Mouse (Mus musculus) testis, postnatal 14 days (tissue): ENCODE results near the gene Zfp174.
A peak's percentile ranks its signal among the peaks of the same experiment; 100 is the strongest.
"Not testable (repeated sequence)": the region's sequence is repeated elsewhere in the genome, so short reads cannot be mapped to it uniquely, and the experiment has no call there.

Experiments
- DNase-seq: peaks from one replicate; pipeline ENCODE4 v3.0.0; 2021; ENCODE audit warnings: low spot score

Zfp174 gene

DNA sequence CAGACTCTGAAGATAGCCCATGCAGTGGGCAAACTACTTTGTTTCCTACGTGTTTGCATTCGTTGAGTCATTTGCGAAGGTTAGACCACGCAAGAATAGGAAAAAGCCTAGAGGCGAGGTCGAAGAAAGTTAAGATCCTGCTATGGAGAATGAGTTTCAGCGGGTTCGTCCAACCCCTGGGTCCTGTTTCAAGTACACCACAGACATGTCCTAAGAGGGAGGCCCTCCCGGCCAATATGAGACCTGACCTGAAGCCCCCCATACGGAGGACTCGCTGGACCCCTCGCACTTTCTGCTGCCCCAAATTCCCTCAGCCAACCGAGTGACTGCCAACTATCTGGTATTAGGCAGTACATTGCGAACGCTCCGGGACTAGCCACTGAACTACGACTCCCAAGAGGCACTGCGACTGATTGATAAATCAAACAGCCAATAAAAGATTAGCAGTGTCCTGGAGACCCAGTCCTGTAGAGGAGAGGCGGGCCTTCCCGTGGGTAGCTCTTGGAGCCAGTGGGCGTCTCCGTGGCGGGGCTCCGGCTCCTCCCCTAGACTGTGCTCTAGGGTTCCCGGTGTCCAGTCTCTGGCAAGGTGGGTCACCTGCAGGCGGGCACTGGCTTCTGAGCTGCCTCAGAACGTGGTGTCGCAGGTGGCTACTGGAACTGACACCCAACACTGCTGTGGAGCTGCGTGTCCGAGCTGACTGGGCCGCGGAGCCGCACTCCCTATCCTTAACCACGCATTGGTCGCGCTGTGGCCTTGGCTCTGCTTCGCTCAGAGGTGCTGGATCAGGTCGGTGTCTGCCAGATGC is at the start of gene Zfp174:
Zfp174 (plus strand) TSS at position 558 of the 808 bp plus-strand sequence.
- DNase-seq = peak; percentile 96

DNA sequence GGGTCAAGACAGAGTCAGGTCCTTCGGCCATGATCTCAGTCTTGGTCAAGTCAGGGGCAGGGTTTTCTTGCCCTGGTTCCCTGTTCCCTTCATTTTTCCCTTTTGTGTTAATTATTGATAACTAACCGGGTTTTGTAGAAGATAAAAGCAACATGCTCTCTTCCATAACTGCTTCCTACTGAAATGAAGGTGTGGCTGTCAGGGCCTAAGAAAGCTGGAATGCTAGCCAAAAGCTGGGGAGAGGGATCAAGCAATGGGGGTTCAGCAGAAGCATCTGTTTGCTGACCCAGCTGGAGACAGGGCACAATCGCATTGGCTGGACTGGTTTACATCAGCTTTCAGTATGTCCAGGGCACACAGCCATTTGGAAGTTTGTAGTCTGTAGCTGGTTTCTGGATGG is 38.9 kb upstream of the Zfp174 start:
- DNase-seq = no peak

DNA sequence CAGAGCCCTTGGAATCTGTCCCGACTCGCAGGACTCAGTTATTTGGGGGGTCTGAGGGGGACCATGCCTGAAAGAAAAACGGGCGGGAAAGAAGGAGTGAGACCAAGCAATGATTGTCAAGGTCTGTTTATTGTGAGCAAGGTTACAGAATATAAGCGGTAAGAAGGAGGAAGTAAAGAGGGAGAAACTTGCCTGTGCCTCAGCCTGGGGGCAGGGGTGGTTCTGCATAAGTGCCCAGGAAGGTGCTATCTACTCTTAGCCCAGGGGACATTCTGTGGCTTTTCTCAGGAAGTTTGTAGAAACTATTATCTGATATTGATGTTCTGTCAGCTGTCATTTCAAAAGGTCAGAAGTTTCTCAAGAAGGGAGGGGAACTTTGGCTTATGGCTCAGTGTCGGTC is 32.4 kb upstream of the Zfp174 start:
- DNase-seq = not testable (repeated sequence)

DNA sequence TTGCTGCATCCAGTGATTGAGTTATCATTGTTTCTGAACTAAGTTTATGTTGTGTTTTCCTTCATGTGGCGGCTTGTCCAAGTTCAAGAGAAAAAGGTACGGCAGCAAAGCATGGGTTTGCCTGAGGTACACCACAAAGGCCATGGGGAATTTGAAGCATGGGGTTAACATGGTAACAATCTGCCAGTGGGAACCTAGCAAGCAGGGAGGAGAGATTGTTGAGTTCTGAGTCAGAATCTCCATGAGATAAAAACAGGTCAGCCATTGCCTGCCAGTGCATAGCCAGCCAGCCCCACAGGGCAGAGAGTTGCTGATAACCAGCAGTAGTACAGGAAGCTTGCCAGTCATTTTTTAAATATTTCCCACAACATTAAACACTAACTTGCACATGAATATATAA is 26.9 kb upstream of the Zfp174 start:
- DNase-seq = no peak

DNA sequence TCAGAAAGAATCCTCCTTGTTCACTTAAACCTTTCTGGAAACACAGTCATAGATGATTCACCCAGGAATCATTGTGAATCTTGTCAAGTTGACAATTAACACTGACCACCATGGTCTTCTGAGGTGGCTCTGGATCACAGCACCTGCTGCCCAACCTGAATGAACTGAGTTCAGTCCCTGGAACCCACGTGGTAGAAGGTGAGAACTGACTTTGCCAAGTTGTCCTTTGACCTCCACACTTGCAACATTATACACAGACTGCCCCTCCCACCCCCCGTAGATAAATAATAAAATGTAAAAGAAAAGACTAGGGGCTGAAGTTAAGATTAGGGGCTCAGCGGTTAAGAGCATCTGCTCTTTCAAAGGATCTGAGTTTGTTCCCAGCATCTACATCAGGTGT is 19.0 kb upstream of the Zfp174 start:
- DNase-seq = no peak

DNA sequence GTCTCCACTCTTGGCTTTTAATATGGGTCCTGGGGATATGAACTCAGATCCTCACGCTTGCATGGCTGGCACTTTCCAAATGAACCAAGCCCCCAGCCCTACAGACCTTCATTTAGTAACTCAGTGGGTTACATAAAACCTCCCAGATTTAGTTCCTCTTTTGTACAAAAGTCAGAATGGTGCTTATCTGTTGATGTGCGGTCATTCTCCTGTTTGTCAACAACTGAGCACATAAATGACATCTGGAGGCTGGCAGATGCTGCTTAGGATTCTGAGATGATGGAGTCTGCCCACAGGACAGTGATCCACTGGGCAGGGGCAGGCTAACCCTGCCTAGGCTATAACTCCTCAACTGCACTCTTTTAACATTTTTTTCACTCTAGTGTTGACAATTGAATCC is 17.3 kb upstream of the Zfp174 start:
- no peak for DNase-seq

DNA sequence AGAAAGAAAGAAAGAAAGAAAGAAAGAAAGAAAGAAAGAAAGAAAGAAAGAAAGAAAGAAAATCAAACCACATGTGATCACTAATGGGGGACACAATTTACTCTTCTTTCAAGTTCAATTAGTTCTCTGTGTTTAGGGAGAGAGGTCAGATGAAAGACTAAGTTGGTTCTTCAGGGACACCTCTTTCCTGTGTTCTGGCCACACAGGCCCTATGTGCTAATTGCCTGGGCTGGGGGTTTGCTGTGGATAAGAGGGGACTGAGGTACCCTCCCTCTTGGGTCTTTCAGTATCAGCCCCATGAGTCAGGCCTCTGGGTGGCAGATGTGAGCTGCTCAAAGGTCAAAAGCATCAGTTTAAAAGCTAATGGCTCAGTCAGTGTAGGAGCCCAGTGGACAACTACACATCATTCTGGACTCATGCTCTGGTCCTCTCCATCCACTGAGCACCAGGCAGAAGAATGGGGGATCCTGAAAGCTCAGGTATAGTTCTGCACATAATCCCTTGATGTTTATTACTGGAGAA is 16.4 kb upstream of the Zfp174 start, which contains the start of gene Olfr15:
Olfr15 (plus strand) TSS at position 291 of the 522 bp plus-strand sequence.
- no peak for DNase-seq

DNA sequence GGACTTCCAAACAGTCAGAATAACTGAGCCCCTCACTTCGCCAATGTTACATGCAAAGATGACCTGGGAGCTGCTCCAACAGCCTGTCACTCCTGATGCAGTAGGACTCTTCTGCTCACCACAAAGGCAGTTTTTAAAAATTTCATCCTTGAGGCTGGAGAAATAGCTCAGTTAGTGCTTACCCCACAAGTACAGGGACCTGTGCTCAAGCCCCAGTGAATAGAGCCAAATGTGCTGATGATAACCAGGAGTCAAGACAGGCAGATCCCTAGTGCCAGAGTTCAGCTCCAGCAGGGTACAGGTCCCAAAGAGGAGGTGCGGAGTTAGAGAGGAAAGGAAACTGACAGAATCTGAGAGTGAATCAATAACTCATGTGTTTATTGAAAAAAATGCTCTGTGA is 11.6 kb upstream of the Zfp174 start:
- no peak for DNase-seq

DNA sequence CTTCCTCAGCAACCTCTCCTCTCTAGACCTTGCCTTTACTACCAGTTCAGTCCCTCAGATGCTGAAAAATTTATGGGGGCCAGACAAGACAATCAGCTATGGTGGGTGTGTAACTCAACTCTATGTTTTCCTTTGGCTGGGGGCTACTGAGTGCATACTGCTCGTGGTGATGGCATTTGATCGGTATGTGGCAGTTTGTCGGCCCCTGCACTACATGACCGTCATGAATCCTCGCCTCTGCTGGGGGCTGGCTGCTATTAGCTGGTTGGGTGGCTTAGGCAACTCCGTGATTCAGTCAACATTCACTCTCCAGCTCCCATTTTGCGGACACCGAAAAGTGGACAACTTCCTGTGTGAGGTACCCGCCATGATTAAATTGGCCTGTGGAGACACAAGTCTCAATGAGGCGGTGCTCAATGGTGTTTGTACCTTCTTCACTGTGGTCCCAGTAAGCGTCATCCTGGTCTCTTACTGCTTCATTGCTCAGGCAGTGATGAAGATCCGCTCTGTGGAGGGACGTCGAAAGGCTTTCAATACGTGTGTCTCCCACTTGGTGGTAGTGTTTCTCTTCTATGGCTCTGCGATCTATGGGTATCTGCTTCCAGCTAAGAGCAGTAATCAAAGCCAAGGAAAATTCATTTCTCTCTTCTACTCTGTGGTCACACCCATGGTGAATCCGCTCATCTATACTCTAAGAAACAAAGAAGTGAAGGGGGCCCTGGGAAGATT is 7.7 kb upstream of the Zfp174 start:
- no peak for DNase-seq

DNA sequence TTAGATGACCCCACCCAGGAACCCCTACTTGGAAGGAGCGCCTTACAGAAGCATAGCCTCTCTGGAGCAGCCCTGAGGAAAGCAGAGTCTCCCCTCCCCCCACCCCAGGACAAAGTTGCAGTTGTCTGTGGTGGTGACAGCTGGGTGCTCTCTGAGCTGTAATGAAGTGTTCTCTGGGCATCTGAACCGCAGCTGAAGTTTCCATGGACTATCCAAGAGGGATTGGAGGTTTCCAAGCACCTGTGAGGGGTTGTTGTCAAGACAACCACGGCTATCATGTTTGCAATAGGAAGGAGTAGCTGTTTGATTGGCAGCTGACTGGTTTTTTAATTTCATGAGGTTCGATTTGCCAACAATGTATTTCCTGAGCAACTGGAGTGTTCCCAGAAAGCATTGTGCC is 4.1 kb upstream of the Zfp174 start:
- DNase-seq = peak; percentile 36

DNA sequence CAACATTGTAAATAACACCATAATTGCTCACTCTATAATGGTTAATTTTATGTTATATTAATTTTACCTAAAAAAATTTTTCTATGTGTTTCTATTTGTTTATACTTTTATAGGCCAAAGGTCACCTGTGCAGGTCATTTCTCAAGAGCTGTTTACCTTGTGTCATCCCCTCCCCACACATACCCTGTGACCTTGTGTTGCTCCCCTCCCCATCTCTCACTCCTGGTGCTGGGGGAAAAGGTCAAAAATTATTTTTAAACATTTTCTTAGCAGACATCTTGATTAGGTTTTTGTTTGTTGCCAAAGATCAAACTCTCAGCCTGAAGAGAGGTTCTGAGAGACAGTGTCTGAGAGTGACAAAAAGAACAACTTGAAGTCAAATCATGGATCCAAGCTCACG is 3.3 kb upstream of the Zfp174 start:
- no peak for DNase-seq

DNA sequence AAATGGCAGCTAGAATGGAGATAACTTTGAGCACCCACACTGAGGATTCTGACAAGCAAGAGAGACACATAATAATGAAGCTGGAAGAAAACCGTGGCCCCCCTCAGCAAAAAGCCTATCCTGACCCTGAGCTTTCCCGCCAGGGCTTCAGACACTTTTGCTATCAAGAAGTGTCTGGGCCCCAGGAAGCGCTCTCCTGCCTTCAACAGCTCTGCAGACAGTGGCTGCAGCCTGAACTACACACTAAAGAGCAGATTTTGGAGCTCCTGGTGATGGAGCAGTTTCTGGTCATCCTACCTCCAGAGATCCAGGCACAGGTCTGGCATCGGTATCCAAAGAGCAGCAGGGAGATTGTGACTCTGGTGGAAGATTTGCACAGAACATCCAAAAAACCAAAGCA is 803 bp downstream of the Zfp174 start:
- DNase-seq = no peak

DNA sequence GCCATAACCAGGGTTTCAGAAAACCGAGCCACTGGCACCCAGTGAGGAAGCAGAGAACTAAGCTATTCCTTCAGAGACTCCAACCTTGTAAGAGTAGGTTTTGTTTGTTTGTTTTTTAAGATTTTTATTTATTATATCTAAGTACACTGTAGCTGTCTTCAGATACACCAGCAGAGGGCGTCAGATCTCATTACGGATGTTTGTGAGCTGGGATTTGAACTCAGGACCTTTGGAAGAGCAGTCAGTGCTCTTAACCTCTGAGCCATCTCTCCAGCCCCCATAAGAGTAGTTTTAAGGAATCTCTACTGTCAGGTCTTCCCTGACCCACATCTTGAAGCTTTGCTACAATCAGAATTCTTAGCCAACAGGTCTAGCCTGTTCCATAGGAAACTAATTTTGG is 1.3 kb downstream of the Zfp174 start:
- no peak for DNase-seq

DNA sequence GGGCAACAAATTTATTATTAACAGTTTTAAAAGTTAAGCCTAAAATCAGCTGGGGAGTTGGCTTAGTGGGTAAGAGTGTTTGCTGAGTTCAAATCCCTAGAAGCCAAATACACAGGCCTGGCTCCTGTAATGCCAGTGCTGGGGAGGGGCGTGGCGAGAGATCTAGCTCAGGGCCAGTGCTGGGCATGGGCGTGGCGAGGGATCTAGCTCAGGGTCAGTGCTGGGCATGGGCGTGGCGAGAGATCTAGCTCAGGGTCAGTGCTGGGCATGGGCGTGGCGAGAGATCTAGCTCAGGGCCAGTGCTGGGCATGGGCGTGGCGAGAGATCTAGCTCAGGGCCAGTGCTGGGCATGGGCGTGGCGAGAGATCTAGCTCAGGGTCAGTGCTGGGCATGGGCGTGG is 4.2 kb downstream of the Zfp174 start:
- DNase-seq = not testable (repeated sequence)

DNA sequence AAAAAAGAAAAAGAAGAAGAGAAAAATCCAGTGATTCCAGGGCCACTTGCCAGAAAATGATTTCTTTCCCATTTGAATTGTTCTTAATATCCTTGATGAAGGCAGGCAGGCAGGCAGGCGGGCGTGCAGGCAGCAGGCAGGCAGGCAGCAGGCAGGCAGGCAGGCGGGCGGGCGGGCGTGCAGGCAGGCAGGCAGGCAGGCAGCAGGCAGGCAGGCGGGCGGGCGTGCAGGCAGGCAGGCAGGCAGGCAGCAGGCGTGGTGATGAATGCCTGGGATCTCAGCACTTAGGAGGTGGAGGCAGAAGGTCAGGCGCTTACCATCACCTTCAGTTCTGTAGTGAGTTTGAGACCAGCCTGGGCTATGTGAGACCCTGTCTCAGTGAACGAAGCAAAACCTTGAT is 5.5 kb downstream of the Zfp174 start:
- DNase-seq = no peak

DNA sequence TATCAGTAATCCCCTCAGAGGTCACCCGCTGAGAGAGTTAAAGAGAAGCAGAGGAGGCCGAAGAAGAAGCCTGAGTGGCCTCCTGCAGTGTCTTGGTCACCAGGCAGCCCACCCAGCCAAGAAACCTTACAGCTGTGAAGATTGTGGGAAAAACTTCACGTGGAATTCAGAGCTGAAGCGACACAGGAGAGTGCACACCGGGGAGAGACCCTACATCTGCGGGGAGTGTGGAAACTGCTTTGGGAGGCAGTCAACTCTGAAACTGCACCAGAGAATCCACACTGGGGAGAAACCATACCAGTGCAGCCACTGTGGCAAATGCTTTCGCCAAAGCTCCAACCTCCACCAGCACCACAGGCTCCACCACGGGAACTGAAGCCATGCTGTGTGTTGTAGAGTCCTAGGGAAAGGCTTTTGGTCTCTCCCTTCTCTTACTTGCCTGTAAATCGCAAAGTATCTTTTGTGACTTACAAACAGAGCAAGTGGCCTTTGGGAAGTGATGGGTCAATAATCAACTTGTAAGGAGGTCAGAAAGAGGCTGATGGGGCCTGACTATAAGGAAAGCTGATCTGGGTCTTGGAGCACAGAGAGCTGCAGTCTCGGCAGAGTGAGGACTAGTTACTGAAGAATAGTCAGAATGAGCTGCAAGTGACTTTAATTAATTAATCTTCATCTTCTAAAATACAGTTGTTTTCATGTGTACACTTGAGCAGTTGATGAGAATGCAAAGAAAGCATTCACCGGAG is 7.5 kb downstream of the Zfp174 start:
- DNase-seq = no peak

DNA sequence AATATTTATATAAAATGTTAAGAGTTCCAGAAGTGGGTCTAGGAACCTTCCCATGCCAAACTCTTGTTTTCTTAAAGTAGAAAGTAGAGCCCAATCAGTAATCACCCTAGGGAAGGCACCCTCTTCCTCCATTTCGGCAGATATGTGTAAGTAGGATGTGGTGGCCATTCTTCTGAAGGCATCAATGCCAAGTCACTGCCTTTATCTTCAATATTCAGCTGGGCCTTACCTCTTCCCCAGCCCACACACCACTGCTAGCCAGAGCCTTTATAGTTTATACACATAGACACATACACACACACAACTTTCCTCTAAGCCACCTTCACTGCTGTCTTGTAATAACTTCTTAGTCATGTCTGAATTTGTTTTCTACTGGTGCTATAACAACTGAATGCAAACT is 8.7 kb downstream of the Zfp174 start:
- no peak for DNase-seq

DNA sequence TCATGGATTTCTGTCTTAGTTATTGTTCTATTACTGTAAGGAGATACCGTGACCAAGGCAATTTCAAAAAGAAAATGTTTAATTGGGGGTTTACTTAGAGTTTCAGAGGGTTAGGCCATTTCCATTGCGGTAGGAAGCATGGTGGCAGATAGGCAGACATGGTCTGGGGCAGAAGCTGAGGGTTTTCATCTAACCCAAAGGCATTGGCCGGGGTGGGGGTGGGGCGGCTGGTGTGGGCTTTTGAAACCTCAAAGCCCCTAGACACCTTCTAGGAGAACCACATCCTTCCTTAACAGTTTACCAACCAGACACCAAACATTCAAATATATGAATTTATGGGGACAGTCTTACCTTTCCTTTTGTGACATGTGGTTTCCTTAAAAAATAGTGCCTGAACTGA is 12.2 kb downstream of the Zfp174 start:
- DNase-seq = no peak

DNA sequence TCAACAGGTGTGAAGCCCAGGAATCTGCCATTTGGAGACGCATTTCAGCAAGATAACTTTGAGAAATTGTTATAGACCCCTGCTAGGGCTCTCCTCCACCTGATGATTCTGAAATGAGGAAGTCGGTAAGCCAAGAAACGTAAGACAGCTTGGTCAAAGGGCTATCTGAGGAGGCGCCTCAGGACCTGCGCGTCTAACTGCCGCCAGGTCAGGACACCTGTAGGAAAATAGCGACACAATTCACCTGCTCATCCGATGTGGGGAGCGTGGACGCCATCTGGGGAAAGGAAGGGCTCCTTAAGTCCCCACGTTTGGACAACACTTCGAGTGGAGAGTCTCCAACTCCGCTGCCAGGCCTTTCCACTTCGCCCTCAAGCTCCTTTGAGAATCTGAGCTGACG is 24.7 kb downstream of the Zfp174 start:
- DNase-seq = no peak

DNA sequence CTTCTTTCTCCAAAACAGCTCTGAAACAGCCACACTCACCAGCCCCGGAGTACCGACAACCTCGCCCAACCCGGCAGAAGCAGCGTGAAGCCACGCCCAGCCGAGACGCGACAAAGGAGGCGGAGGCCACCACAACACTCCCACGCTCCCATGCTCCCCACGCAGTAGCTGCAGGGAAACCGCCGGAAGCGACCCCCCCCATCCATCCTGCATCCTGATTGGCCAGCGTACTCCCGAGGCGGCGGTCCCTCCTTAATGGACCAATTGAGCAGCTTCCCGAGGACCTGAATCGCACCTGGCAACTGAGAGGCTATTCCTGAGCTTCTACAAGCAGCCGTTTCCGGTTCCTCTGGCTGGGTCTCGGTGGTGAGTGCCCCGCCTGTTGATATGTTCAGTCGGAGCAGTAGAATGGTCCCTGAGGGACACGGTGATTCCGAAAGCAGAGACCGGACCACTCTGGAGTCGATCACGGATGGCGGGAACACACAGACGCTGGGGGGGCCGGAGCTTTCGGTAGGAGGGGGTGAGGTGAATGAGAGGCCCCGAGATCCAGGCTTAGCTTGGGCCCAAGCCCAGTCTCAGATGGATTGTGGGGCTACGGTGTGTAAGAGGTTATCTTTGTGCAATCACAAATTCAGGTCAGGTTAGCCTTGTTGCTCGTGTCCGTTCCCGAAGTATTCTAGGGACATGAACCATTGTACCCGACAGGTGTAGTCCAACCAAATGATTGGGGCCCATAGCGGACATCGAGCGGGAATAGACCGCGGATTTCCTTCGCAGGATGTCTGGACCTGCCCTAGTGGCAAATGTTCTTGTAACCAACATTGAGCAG is 25.4 kb downstream of the Zfp174 start, which contains the start of gene Naa60:
Naa60 (plus strand) TSS at position 160 of the 832 bp plus-strand sequence.
- DNase-seq = peak; percentile 94

DNA sequence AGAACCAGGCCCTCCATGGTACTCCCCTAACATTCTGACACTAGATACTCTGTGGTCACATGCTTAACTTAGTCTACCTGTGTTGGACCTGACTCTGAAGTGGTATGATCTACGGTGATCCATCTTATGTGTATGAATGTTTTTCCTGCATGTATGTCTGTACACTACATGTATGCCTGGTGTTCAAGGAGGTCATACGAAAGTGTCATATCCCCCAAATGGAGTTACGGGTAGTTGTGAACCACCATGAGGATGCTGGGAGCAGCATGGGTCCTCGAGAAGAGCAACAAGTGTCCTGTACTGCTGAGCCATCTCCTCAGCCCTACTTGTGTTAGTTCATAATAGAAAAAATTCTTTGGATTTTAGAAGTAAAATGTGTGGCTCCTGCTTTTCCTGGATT is 29.3 kb downstream of the Zfp174 start:
- no peak for DNase-seq
